Mouse (Mus musculus) cerebellum, postnatal 14 days (tissue): Measurements from ENCODE around the gene Psmd2.

ENCODE experiments used
- DNase-seq, 2 experiments: peaks; one replicate each; pipeline ENCODE4 v3.0.0; 2021; ENCODE audit warnings: mixed read lengths in 2 of 2

Psmd2 gene

DNA sequence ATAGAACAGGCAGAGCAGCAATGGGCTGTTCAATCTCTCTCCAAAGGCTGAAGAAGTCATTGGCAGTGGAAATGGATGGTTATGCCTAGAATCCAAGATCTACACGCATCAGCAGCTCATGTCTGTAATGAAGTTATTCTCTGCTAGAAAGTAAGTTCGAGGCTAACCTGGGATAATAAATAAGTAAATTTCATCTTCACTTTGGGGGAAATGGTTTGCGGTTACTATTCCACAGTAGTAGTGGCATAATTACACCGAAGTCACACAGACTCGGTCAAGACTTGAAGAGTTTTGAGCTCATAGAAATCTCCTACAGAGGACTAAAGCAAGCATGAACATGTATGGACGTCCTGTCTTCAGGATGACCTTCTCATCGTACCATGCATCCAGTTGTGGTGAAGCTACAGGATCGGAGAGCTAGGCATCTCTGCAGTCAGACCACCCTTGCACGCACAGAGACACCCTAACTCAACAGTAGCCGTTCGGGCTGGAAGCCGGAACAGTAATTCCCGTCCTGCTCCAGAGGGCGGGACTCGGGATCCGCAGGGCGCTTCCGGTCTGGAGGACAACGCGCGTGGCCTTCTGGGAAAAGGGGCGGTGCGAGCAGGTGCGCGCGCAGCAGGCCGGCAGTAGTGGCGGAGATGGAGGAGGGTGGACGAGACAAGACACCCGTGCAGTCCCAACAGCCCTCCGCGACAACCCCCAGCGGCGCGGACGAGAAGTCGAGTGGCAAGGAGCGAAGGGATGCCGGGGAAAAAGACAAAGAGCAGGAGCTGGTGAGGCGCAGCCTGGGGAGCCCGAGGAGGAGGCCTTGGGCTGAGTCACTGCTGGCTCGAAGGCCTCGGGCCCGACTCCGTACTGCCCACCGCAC, at the start of gene Psmd2:
Gene Psmd2, plus strand, starts transcription at position 577 of the 871 bp plus-strand sequence.
- peak; percentile 98 to 99 for DNase-seq

DNA sequence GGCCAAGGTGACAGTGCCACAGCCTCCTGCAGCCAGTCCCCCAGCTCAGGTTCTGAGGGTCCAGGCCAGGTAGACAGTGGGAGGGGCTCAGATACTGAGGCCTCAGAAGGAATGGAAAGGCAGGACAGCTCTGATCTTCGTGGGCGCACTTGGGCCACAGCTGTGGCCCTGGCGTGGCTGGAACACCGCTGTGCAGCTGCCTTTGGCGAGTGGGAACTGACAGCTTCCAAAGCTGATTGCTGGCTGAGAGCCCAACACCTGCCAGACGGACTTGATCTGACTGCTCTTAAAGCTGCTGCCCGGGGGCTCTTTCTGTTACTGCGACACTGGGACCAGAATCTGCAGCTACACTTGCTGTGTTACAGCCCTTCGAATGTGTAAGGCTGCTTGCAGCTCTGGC, 46.7 kb upstream of the Psmd2 start:
- peak in 1 of 2 experiments; percentile 13 for DNase-seq

DNA sequence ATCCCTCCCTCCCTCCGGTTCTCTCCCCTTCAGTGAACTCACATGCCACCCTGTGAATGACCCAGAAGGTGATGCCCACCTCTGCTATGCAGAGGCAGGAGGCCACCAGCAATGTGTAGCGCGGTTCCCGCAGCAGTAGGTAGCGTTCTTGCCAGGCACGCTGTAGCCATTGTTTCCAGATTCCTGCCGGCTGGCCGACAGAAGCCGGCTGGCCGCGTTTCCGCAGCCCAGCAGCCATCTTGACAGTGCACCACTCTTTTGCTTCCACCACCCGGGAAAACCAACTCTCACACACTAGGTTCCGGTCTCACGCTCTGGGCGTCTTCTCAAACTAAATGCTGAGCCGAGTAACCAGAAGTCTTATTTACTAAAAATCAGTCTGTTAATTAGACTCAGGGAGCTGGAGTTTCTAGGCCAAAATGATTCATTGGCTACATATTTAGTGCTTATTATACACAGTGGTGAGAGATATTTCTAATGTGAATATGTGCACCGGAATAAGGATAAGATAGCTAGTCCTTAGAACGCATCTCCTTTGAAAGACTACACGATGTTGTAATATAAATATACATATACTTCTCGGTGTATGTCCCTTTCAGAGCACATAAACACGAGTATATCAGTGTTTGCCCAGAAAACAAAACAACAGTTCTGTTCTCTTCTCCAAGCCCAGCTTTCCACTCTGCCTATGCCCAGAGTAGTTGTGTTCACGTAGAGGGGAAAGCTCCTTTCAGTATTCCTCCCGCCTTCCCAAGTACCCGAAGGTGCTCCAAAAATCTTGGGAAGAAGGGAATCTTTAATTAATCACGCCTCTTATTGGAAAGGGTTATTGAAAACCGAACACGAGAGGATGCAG, 40.7 kb upstream of the Psmd2 start:
- DNase-seq, result peak; percentile 82 to 86

DNA sequence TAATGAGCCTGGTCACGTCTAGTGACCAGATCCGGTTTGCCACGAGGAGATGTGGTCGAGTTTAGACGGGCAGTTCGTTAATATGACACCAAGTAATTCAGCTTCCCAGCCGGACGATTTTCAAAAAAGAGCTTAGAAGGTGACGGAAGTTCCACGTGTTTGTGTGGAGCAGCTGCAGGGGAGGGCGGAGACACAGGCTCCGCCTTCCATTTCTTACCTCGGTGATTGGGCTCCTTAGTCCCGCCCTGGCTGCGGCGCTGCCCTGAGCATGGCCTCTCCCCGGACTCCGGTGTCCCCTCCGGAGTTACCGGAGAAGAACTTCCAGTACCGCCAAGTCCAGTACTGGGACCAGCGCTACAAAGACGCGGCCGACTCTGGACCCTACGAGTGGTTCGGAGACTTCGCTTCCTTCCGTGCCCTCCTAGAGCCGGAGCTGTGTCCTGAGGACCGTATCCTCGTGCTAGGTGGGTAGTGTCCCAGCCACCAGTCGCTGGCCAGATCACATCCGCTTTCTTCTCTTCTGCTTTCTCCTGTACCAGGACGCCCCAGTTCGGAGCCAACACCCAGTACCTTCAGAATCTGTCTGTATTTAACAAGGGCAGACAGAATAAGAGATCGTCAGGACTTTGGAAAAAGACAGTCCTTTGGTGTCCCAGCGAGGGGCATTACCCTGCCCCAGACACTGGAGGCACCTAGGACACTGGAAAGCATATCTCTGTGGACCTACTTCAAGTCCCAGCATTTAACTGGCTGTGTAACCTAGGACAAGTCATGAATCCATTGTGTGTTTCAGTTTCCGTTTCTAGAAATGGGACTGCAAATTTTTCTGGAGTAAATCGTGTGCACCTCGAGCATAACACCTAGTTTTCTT, 39.9 kb upstream of the Psmd2 start, which contains the start of the genes Eef1akmt4, Gm49333 and Alg3:
Gene Eef1akmt4, plus strand, starts transcription at position 237 of the 871 bp plus-strand sequence.
Gene Gm49333, plus strand, starts transcription at position 254 of the 871 bp plus-strand sequence.
Gene Alg3, minus strand, starts transcription at position 379 of the 871 bp plus-strand sequence.
- peak; percentile 81 to 82 for DNase-seq

DNA sequence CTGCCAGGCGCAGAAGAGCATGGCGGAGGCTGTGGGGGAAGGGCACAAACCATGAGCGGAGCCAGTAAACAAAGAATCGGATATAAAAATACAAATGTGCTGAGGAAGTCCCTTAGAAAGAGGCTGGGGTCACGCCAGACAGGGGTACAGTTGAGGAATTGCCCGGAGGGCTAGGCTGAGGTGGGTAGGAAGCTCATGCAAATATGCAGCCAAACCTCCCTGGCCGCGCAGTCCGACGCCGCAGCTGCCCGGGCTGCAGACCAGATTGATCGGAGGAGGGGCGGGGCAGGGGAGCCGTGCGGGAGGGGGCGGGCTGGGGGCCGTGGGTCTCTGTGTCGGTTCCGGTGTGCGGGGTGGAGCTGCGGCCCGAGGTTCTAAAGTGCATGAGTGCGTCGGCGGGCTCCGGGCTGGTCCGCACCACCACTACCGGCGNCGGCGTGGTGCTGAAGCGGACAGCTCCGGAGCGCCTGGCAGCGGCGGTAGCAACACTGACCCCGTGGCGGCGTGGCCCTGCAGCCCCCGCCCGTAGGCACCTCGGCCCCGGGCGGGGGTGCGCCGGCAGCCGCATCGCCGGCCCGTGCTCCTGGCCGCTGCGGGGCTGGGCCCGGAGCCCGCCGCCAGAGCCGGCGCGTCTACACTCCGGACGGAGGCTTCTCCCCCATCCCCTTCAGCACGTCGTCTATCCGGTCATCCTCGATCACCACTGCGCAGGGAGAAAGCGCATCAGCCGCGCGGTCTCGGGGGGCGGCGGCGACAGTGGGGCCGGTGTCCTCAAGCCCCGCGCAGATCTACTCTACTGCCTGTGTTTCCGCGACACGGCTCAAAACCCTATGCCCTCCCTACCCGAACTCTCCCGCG, 31.7 kb upstream of the Psmd2 start:
- peak; percentile 39 to 57 for DNase-seq

DNA sequence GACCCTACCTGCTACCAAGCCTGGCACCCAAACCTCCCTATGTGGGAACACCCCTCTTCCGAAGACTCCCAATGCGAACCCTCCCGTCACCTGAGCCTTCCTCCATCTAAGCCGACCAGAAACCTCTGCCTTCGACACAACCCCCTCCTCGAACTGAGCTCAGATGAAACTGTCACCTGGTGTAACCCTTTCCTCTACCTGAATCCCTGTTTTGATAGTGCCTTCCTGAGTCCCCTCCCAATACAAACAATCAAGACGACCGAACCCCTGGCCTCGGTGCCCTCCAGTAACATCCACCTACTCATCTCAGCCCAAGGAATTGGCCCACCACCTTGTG, 31.1 kb upstream of the Psmd2 start:
- DNase-seq, result no peak

DNA sequence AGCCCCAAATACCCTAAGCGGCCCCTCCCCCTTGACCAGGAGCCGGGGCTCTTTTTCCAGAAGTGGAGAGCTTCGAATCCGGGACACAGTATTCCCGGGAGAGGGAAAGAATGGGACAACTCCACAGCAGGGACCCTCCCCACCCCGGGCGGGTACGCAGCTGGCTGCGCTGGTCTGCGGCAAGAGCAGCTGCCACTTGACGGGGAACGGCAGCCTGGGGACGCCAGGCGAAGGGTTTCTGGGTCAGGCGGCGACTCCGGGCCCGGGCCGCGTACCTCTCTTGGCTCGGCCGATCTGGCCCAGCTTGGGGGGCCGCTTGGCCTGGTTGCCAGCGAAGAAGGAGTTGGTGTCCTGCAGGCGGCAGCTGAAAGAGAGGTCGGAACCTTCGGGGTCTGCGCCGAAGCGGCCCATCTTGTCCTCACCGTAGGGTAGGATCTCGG, 30.7 kb upstream of the Psmd2 start:
- no peak for DNase-seq

DNA sequence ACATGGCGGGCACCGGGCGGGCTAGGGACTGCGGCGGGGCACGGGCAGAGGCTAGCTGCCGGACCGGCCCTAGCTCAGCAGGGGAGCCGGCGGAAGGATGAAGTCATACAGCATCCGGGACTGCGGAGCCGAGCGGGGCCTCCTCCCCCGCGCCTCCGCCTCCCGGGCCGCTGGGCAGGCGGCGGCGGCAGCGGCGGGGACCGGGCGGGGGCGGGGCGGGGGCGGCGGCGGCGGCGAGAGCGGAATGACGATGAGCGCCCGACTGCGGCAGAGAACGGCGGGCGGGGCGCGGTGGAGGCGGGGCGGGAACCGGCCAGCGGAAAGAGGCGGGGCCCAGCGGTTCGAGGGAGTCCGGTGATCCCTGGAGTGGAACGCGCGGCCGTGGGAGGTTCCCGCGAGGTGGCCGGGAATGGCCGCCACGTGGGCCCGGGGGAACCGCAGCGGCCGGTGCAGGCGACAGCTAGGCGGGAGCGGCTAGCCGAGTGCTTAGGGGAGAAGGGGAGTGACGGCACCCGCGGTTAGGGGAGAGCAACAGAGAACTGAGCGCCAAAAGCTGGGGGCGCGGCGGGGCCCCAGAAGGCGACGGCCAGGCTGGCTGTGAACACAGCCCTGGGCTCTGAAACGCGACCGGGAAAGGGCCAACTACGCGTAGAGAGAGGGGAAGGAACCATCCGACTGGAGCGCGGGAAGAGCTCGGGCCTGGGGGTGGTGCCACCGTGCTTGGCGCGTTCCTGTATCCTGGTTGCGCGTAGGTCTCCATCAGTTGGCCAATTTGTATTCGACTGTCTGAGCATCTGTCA, 30.1 kb upstream of the Psmd2 start, which contains the start of gene Camk2n2:
Gene Camk2n2, minus strand, starts transcription at position 97 of the 800 bp plus-strand sequence.
- DNase-seq, result peak; percentile 80 to 86

DNA sequence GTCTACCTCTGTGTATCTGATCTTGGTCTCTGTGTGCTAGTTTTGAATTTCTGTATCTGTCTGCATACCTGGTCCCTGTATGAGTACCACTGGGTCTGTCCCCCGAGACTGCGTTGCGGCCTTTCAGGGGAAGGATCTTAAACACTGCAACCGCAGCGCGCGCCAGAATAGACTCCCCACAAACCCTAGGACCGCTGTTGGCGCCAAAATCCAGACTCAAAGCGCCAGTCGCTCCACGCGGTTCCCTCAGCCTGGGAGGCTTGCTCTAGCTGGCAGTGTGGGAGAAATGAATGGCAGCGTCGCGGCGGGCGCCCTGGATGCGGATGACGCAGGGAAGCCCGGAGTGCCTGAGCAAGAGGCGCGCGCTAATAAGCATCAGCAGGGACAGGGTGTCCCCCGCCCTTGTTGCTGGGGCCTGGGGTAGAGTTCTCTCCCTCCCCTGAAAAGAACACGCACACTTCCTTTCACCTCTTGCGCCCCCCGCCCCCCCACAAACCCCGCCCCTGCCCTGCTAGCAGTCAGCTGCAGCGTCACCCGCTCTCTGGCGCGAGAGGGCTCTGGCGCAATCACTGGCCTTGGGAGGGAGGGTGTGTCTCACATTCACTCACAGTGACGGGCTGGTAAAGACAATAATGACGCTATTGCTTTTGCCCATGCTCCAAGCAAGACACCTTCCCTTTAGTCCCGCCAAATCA, 29.3 kb upstream of the Psmd2 start:
- DNase-seq, result peak; percentile 70 to 71

DNA sequence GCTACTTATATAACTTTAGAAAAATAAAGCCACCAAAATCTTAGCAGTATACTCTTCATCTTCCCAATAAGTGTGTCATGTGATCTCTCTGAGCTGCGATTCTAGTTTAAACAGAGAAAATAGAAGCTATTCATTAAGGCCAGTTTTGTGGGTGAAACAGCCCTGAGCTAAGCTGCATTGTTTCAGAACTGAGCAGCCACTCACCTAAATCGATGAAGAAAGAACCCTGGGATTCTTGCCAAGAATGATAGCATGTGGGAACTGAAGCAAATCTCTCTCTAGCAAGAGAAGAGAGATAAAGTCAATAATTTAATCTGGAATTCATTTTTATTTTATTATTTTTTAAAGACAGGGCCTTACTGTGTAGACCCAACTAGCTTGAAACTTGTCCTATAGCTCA, 28.2 kb upstream of the Psmd2 start:
- DNase-seq, result no peak

DNA sequence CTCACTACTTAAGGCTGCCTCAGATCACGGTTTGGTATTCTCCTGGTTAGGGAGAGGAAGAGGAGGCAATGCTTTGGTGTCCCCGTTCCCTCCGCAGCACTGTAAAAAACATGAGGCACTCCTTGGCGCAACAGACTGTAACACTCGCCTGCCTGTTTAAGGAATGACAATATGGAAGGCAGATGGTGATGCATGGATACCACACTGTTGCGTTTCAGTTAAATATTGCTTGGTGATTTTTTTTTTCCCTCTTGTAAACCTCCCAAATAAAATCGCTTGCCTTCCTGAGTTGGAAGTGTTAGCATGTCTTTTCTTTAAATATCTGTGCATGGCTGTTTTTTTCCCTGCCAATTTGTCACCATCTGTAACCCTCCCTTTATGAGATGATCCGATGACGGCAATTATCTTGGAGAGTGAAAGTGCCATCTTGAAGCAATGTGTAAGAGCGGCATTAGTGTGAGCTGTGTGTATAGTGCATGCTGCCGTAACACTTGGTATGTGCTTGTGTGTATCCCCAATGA, 22.5 kb upstream of the Psmd2 start:
- DNase-seq, result no peak

DNA sequence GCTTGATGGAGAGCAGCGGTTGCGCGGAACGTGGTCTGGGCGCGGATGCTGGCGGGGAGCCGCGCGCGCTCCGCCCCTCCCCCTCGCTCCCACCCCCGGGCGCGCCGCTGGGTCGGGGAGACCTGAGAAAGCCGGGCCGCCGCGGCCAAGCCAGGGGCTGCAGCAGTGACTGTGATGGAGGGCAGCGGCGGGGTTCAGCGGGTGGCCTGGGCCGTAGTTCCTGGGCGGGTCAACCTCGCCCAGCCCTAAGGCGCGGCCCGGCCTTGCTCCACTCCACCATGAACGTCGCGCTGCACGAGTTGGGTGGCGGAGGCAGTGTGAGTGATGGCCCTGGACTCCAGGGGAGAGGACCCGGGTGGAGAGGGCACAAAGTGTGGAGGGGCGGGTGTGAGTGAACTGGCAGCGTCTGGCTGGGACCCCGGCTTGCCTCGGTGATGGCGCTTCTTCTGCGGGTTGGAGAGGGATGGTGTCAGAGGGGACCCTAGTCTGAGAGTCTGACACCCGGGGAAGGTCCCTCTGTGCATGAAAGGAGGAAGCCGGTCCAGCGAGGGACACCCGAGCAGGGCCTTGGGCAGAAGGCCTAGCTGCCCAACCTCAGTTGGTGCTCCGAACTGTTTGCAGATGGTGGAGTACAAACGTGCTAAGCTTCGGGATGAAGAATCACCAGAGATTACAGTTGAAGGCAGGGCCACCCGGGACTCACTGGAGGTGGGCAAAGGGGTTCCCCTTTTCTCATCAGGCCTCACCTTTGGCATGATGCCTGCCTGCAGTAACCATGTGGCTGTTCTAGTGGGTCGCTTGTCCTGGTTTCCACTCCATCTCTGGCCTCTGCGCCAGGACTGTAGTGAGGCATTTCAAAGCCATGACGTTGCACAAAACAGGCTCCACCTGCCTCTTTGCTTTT, 21.5 kb upstream of the Psmd2 start, which contains the start of gene Ece2:
Gene Ece2, plus strand, starts transcription at position 98 of the 904 bp plus-strand sequence.
- peak; percentile 71 to 73 for DNase-seq

DNA sequence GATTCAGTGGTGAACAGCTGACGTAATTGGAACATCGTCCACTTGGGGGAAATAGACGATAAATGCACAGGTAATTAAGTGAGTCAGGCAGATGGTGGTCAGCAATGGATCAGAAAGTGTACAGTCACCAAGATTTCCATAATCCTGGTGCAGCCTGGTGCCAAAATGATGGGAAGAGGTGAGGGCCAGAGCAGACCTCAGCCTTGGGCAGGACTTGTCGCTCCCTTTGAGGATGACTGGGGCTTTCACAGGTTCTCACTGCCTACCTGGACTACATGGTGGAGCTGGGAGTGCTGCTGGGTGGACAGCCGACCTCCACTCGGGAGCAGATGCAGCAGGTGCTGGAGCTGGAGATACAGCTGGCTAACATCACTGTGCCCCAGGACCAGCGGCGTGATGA, 14.0 kb upstream of the Psmd2 start:
- DNase-seq, result no peak

DNA sequence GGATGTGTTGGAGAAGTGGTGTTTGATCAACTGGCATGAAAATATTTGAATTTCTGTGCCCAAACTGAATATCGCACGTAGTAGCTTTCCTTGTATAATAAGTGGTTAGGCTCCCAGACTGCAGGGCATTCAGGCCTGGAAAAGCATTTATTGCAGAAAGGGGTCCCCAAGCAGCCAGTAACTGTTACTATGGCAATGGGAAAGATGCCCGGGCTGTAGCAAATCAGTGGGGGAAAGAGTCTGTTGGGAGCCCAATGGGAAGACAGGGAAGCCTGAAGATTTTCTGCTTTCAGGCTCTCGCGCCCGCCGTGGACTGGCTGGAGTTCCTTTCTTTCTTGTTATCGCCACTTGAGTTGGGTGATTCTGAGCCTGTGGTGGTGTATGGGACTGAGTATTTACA, 13.1 kb upstream of the Psmd2 start:
- peak; percentile 55 to 64 for DNase-seq

DNA sequence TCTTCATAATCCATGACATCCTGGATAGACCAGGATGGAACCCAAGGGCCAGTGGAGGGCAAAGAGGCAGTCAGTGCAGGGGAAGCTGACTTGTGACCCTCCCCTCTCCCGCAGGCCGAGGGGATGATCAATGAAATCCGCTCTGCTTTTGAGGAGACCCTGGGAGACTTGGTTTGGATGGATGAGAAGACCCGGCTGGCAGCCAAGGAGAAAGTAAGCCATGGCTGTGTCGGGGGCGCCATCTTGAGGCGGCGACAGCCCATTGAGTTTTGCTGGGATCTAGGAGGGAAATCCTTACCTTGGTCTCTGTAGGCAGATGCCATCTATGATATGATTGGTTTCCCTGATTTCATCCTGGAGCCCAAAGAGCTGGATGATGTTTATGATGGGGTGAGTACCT, 9.3 kb upstream of the Psmd2 start:
- DNase-seq, result peak; percentile 92 to 94

DNA sequence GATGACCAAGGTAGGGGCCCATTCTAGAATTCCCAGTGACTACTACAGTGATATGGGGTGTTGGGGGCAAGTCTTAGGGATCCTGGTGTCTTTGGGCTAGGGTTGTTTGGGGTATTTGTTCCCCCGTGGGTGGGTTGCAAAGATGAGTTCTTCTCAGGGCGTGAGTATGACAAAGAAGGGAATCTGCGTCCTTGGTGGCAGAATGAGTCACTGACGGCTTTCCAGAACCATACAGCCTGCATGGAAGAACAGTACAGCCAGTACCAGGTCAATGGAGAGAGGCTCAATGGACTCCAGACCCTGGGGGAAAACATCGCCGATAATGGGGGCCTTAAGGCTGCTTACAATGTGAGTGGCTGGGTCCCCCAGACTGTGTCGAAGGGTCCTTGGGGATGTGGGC, 7.5 kb upstream of the Psmd2 start:
- DNase-seq, result no peak

DNA sequence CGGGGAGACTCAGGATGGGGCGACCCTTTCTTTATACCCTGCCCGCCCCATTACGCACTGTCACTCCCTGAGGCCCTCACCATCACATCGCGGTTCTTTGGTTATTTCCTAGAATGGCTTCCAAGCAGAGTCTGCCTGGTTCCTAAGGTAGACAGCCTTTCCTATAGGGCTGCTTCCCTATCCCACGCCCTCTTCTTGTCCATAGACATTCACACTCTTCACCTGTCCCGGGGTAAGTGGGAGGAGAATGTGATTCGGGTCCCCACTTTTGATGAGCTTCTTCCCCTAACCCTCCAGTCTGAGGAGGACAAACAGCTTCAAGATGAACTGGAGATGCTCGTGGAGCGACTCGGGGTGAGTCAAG, 477 bp downstream of the Psmd2 start:
- DNase-seq, result no peak

DNA sequence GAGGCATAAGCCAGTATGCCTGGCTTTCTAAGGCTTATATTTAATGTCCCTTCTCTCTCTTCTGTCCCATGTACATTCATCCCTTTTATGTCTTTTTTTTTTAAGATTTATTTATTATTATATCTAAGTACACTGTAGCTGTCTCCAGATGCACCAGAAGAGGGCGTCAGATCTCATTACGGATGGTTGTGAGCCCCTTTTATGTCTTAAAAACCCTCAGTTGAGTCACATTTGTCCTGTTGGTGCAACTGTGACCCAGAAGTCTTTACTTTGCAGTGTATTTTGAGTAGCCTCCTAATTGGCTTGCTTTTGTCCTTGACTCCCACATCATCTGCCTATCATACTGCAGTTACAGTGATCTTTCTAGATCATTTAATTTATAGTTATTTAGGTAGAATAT, 1.9 kb downstream of the Psmd2 start:
- no peak for DNase-seq

DNA sequence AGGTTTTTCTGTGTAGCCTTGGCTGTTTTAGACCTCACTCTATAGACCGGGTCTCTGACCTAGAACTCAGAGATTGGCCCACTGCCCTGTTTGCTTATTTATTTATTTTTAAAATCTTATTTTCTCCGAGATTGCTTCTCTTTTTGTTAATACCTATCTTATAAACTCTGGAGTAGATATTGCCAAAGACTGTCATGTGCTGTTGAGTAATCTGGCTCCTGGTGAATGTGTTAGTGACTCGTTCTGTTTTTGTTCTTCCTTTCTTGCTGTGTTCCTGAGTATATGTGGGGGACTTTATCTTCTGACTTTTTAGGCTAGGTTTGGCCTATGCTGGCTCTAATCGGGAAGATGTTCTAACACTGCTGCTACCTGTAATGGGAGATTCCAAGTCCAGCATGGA, 6.2 kb downstream of the Psmd2 start:
- no peak for DNase-seq
